Mouse (Mus musculus) pancreas, adult 10 weeks (tissue): ENCODE results near the gene 3110021N24Rik. TPM values are rescaled to one million over a fixed set of nuclear protein-coding genes. Genes with fewer than 3 reads are reported as not detected.

ENCODE experiments used
- polyA plus RNA-seq: library from polyadenylated mRNA; stranded (reverse); fragments of 350-450 nt; fragmentation: Illumina TruSeq; extraction: RNeasy Lipid Tissue Mini Kit (QIAGEN cat#74804); gene quantifications from one replicate; pipeline ENCODE4 v1.2.3, GENCODE M21; 2015; ENCODE audit warnings: low read depth, low replicate concordance; ENCODE audit not compliant: insufficient read depth

3110021N24Rik gene
- polyA plus RNA-seq, result not detected

GRCm38 (mm10) chr4:108719349-108719748, at the start of gene 3110021N24Rik:
Gene 3110021N24Rik (plus strand): TSS chr4:108719649.

GRCm38 (mm10) chr4:108780057-108780863, 60.8 kb downstream of the 3110021N24Rik start, which contains the start of gene Zfyve9:
Gene Zfyve9 (minus strand): TSS chr4:108780798.

Other genes starting within 250 kb of the 3110021N24Rik start
- gene Prpf38a, start 140.3 kb upstream of the 3110021N24Rik start, polyA plus RNA-seq, result 5.9 TPM
- gene Orc1, start 140.2 kb upstream of the 3110021N24Rik start, polyA plus RNA-seq, result not detected
- 30.5 TPM for gene Cc2d1b, start 99.7 kb upstream of the 3110021N24Rik start, polyA plus RNA-seq
- gene Zfyve9, start 61.1 kb downstream of the 3110021N24Rik start, polyA plus RNA-seq, result 3.9 TPM
- gene Btf3l4, start 114.0 kb downstream of the 3110021N24Rik start, polyA plus RNA-seq, result 13.4 TPM
- gene Txndc12, start 115.0 kb downstream of the 3110021N24Rik start, polyA plus RNA-seq, result 11.9 TPM
- gene Kti12, start 128.1 kb downstream of the 3110021N24Rik start, polyA plus RNA-seq, result 6.8 TPM
- gene A730015C16Rik, start 129.0 kb downstream of the 3110021N24Rik start, polyA plus RNA-seq, result not detected
- gene Rab3b, start 159.4 kb downstream of the 3110021N24Rik start, polyA plus RNA-seq, result 1.9 TPM